Mouse (Mus musculus) embryo, embryonic 11 days (tissue): ENCODE measurements at regions not wholly inside any gene's neighbourhood (a gene's known extent, or its start where the extent isn't known, plus 50 kb on each side); places are given as distances from the start of the nearest gene placed in this dataset.
A peak's percentile ranks its signal among the peaks of the same experiment; 100 is the strongest.

Source experiments
- DNase-seq: peaks from one replicate; pipeline ENCODE4 v3.0.0-alpha.2; 2015

DNA sequence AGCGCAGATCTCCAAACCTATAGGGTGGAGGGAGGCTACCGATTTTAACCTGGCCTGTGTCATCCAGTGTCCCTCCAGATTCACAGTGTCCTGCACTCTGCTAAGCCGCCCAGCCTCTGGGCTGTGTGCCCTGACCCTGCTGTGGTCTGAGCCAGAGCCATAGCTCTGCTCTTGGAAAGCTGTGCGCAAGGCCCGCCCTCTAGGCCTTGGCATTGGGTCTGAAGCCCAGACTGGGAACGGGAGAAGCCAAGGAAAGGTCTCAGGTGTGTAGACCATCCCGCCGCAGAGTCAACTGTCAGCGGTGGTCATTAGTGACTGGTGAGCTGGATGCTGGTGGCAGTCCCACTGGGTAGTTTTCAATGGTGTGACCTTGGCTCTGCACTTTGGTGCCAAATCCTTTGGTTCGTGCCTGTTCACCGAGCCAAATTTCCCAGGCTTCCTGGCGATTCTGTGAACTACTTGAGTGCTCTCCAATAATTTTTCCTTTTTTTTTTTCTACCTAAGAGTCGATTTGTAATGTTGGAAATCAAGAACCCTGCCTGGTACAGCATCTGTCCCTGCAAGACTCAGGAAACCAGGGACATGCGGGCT, 52.0 kb upstream of the Ptgfrn start:
- DNase-seq, result peak; percentile 52

GRCm38 (mm10) chr3:101161421-101161940, 51.4 kb upstream of the Ptgfrn start:
- peak; percentile 87 for DNase-seq
